Mouse (Mus musculus) liver, embryonic 16.5 days (tissue): Measurements from ENCODE around the gene Jaml. TPM values are rescaled to one million over a fixed set of nuclear protein-coding genes. Genes with fewer than 3 reads are reported as not detected.

Source experiments
- ATAC-seq: fragments of 200-750 bp; cut with Nextera tagmentation; 2 replicates; pipeline ENCODE4 v1.8.0; 2017; ENCODE audit warnings: low read depth, mild to moderate bottlenecking, moderate number of reproducible peaks, moderate library complexity
- H3K27ac ChIP-seq: fragments of 300-500 bp; sonication (generic); 2 replicates; pipeline ENCODE4 v1.5.1; 2014; ENCODE audit warnings: mild to moderate bottlenecking, low read length
- H3K27me3 ChIP-seq: fragments of 300-500 bp; sonication (generic); 2 replicates; pipeline ENCODE4 v1.6.1; 2014; ENCODE audit warnings: low read depth, low read length, mixed read lengths; ENCODE audit not compliant: control insufficient read depth, insufficient read depth
- H3K36me3 ChIP-seq: fragments of 300-500 bp; sonication (generic); 2 replicates; pipeline ENCODE4 v1.6.1; 2014; ENCODE audit warnings: mild to moderate bottlenecking; ENCODE audit not compliant: control insufficient read depth, insufficient read depth
- H3K4me1 ChIP-seq: fragments of 300-500 bp; sonication (generic); 2 replicates; pipeline ENCODE4 v1.6.1; 2014; ENCODE audit warnings: low read depth, low read length, mixed read lengths; ENCODE audit not compliant: control insufficient read depth
- H3K4me2 ChIP-seq: fragments of 300-500 bp; sonication (generic); 2 replicates; pipeline ENCODE4 v1.6.1; 2014; ENCODE audit warnings: low read depth, low read length, mixed read lengths
- H3K4me3 ChIP-seq: fragments of 300-500 bp; sonication (generic); 2 replicates; pipeline ENCODE4 v1.5.1; 2014; ENCODE audit warnings: low read depth, mild to moderate bottlenecking, low read length
- H3K9ac ChIP-seq: fragments of 300-500 bp; sonication (generic); 2 replicates; pipeline ENCODE4 v1.6.1; 2014; ENCODE audit warnings: low read depth, low read length
- H3K9me3 ChIP-seq: fragments of 300-500 bp; sonication (generic); replicated peaks from 2 replicates; pipeline ENCODE4 v1.6.1; 2016; ENCODE audit warnings: low read length; ENCODE audit not compliant: control insufficient read depth
- WGBS: fragments of 180-500 bp; shearing (Covaris S2); extraction: QIAGEN DNeasy Blood & Tissue Kit; methylation state at CpG from one replicate; pipeline ENCODE4 v1.1.7; 2014; ENCODE audit not compliant: insufficient replicate concordance; 5-methylcytosine and 5-hydroxymethylcytosine counted together
- polyA plus RNA-seq: library from polyadenylated mRNA; unstranded; fragments of >200 nt; fragmentation: Nextera tagmentation; extraction: Ambion mirVana; gene quantifications from 2 replicates; pipeline ENCODE4 v1.2.1, GENCODE M21; 2015

Jaml gene
- polyA plus RNA-seq, 1 experiment from 2014 or later = 1.2 TPM

DNA sequence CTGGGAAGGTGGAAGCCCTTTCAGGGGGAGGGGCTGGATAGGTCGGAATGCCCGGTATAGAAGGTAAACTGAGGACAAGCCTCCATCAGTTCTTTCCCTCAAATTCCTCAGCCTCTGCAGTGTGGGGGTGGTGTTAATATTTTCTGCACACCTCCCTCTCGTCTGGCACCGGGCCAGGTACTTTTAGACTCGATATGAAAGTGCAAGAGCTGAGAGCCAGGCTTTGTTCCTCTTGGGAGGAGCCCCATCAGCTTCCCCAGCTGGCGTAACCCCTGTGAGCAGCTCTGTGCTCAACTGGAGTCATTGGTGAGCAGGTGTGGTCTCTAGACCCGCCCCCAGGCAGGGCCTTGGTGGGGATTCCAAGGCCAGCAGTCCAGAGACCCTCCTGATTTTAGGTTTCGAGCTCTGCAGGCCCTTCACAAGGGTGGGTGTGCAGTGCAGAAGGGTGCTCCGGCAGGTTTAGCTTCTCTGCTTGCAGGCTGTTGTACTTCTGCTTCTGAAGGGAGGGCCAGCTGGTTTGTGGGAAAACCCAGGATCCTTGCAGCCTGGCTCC is 43.3 kb downstream of the Jaml start:
- WGBS = 22% methylated on average over 9 of the region's 9 CpGs

DNA sequence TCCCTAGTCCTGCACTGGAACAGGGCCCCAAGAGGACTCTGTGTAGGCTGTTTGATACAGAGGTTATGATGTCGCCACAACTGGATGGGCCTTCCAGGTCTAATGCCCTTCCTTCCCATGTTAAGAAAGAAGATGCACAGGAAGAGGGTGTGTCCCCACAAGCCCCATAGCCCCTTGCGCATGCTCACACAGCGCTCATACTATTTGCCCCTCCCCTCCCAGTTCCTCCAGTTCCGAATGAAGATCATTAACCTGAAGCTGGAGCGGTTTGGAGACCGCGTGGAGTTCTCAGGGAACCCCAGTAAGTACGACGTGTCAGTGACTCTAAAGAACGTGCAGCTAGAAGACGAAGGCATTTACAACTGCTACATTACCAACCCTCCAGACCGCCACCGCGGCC is 46.2 kb downstream of the Jaml start:
- Histone ChIP-seq H3K36me3 (no peaks in the 10 kb centered on the region), H3K4me2 (no peak overlapping the region), H3K9ac (no peak overlapping the region), H3K4me3 (no peak overlapping the region), H3K9me3 (no peaks in the 10 kb centered on the region), H3K27ac (no peak overlapping the region), H3K4me1 (0 out of 2 replicates have a peak, but pooled peaks cover 2% of the 10 kb centered on the region), H3K27me3 (no peaks in the 10 kb centered on the region)
- WGBS = 80% methylated on average over 14 of the region's 14 CpGs
- no peak for ATAC-seq

More for the DNA sequence above, 43.3 kb downstream of the Jaml start:
- no peaks in the 10 kb centered on the region for H3K36me3 ChIP-seq
- H3K27me3 ChIP-seq = no peaks in the 10 kb centered on the region; the same call in 1 of the 2 replicates
- no peak overlapping the region for H3K9ac ChIP-seq
- H3K27ac ChIP-seq = no peak overlapping the region
- no peak for ATAC-seq
- H3K4me1 ChIP-seq = 0 out of 2 replicates have a peak, but pooled peaks cover 2% of the 10 kb centered on the region
- 0 out of 2 replicates have a peak overlapping the region, but pooled peaks have one; percentile 14 for H3K4me2 ChIP-seq
- no peaks in the 10 kb centered on the region for H3K9me3 ChIP-seq
- H3K4me3 ChIP-seq = no peak overlapping the region

DNA sequence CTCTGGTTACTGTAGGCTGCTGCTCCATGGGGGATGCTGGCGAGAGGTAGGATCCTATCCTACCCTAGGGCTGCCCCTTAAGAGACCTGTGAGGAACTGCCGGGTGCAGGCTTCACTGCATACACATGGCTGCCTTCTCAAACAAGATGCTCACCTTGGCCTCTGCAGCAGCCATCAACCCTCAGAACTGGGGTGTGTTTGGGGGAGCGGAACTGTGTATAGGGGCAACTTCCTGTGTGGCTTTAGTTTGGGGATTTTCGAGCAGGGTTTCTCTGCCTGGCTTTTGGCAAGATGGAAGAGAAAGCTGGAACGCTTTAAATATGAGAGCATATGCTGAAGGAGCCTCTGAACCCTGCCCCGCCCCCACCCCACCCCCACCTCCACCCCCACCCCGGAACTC is 48.0 kb downstream of the Jaml start:
- Histone ChIP-seq H3K4me2 (no peak overlapping the region), H3K4me1 (0 out of 2 replicates have a peak, but pooled peaks cover 2% of the 10 kb centered on the region), H3K27me3 (no peaks in the 10 kb centered on the region), H3K27ac (no peak overlapping the region), H3K9ac (no peak overlapping the region), H3K36me3 (no peaks in the 10 kb centered on the region), H3K4me3 (no peak overlapping the region), H3K9me3 (no peaks in the 10 kb centered on the region)
- WGBS = 42% methylated on average over 7 of the region's 7 CpGs
- no peak for ATAC-seq

DNA sequence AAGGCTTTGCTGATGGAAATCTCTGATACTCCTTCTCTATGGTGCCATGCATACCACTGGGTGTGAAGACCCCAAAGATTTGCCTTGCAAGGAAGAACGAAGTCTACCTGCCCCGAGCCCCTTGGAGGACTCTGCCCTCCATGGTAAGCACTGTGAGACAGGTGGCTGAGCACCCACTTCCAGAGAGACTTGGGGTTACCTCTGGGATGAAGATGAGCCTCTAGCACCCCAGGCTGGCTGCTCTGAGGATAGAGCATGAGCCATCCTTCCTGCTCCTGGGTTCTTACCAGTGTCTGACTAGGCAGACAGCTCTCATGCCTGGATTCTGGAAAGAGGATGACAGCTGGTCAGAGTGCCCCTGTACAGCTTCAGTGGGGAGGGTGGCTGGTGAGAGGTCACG is 51.1 kb downstream of the Jaml start:
- ATAC-seq = no peak
- Histone ChIP-seq H3K27me3 (no peaks in the 10 kb centered on the region; the same call in 1 of the 2 replicates), H3K4me1 (no peaks in the 10 kb centered on the region), H3K27ac (no peak overlapping the region), H3K4me3 (no peak overlapping the region), H3K4me2 (no peak overlapping the region), H3K9ac (no peak overlapping the region), H3K9me3 (no peaks in the 10 kb centered on the region), H3K36me3 (no peaks in the 10 kb centered on the region)
- WGBS = 50% methylated on average over 3 of the region's 3 CpGs

DNA sequence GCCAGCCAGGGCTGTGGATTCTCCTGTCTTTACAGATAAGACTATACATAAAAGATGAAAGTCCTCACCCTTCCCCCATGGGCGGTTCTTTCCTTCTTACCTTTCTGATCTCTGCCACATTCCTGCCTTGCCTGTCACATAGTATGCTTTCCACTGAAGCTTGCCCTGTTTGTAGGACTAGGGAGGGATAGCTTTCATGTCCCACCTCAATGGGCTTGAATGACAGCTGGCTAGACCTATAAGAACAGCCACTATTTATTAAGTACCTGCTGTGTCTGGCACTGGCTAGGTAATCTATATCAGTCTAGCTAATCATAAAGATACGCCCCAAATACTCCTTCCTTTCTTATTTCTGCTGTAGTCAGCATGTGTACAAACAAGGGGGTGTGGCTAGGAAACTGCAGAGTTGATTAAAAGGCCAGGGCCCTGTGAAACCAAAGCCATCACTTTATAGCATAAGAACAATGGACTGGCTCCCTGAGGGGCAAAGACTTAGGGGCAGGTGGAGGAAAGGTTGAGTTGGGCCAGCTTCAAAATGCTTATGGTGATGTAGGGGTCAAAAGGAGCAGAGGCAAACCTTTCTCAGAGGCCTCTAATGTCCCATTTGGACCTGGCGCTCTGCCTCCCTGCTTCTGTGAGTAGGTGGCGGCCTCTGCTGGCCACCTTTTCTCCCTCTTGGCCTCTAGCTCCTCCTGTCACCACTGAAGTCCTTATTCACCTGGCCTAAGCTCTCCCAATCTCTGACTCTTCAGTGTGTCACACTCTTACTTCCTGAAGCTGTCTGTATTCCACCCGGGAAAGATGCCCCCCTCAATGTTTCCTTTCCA is 54.7 kb downstream of the Jaml start:
- Histone ChIP-seq H3K4me1 (no peaks in the 10 kb centered on the region; the same call in none of the 2 replicates), H3K4me3 (no peak overlapping the region), H3K9me3 (no peaks in the 10 kb centered on the region), H3K36me3 (no peaks in the 10 kb centered on the region), H3K27ac (no peak overlapping the region), H3K9ac (no peak overlapping the region), H3K4me2 (no peak overlapping the region), H3K27me3 (peaks cover 28% of the 10 kb centered on the region)
- WGBS = 12% methylated on average over 5 of the region's 5 CpGs
- ATAC-seq = no peak

DNA sequence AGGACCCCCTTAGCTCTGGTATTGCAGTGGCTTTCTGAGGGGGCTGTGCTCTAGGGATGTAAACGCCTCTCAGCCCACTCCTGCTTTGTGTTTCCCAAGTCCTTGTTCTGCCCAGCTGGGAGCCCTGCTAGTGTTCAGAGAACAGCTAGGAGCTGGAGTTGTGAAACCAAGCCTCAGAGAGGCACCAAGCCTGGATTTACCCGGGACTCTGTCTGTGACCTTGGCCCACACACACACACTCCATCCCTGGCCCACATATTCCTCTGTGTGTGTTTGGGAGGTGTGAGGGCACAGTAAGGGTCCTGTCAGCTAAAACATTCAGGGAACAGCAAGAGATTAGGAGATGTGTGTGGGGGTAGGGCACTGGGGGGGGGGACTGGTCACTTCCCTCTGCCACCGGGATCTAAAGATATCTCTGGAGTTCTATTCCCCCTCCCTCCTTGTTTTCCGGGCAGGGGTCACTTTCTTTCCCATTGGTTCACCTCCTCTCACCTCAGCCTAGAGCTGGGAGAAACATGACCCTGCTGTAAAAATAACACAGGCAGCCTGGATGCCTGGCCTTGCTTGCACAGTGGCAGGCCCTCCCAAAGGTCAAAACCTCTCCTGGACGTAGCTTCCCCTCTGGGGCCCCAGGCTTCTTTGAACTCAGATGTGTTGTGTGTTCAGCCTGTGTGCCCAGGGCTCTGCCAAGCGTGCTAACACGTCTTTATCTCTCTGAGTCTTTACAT is 57.6 kb downstream of the Jaml start:
- Histone ChIP-seq H3K4me1 (no peaks in the 10 kb centered on the region; the same call in none of the 2 replicates), H3K27me3 (peaks cover 44% of the 10 kb centered on the region), H3K27ac (peak overlapping the region; percentile 55), H3K36me3 (no peaks in the 10 kb centered on the region), H3K9ac (no peak overlapping the region), H3K9me3 (no peaks in the 10 kb centered on the region), H3K4me3 (no peak overlapping the region), H3K4me2 (no peak overlapping the region)
- peak; percentile 87 for ATAC-seq
- 6% methylated on average over 7 of the region's 7 CpGs for WGBS

DNA sequence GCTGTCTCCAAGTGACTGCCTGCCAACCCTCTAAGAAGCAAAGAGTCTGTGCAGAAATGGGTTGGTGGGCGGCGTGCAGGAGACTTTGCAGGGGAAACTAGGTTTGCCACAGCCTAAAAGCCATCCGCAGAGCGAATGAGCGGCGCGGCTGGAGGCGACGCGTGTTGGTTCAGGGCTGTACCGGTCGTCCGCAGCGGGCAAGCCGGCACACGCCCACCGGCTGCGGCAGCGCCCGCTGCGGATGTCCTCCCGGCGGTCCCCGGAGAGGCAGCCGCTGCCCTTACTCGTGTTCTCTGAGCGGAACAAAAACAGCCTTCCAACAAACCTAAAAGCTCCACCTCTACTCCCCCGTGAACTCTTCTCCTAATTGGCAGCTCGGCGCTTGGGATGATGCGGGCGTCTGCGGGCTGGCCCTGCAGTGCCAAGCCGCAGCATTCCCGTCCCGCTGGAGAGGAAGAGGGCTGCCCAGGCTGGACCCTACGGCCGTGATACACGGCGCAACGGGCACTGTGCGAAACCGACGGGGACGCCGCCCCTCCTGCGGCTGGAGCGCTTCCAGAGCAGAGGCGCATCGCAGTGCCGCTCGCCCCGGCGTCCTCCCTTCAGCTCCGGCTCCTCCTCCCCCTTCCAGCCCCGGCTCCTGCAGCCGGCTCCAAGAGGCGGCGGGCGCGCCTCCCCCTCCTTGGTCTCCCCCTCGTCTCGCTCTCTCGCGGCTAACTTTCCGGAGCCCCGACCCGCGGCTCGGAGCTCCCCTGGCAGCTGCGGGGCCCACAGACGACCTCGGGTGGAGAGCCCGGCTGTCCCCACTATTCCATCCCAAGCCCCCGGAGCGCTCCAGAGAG is 59.4 kb downstream of the Jaml start, which contains the start of gene Scn4b:
TSS of gene Scn4b (plus strand) at position 205 of the 842 bp plus-strand sequence.
- Histone ChIP-seq H3K9ac (no peak within 1 kb of the TSS), H3K27me3 (peaks cover 48% of the 10 kb centered on the region), H3K36me3 (no peaks in the 10 kb centered on the region), H3K27ac (0 out of 2 replicates have a peak within 1 kb of the TSS, but pooled peaks have one; percentile 8), H3K4me2 (peak within 1 kb of the TSS; percentile 42), H3K4me3 (peak within 1 kb of the TSS; percentile 53), H3K4me1 (no peaks in the 10 kb centered on the region; the same call in none of the 2 replicates), H3K9me3 (no peaks in the 10 kb centered on the region)
- WGBS = under 1% methylated on average over 69 of the region's 76 CpGs
- ATAC-seq = no peak

DNA sequence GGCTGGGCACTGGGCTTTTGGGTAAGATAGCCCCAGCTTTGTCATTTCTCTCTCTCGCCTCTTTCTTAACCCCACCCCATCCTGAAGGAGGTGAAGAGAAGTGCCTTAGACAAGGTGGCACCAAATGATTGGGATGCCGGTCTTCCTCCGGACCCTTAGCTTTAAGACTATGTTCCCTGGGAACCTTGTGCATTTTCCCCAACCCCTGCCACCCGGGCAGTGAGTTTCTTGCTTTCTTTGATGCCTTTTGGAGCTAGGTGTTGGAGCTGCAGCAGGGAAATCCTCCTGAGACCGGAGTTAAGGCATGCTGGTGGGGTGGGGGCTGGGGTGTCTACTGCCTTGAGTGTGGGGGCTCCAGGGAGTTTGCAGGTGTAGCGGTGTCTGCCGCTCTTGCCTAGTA is 60.1 kb downstream of the Jaml start:
- Histone ChIP-seq H3K9ac (no peak overlapping the region), H3K4me3 (peak overlapping the region; percentile 53), H3K27ac (no peak overlapping the region), H3K4me2 (peak overlapping the region; percentile 42), H3K36me3 (no peaks in the 10 kb centered on the region), H3K9me3 (no peaks in the 10 kb centered on the region), H3K4me1 (no peaks in the 10 kb centered on the region; the same call in none of the 2 replicates), H3K27me3 (peaks cover 49% of the 10 kb centered on the region)
- WGBS = 7% methylated on average over 7 of the region's 7 CpGs
- no peak for ATAC-seq
